In genomic region chr1:165579332-165579731, GRCm38 (mm10) we compare ENCODE assay signal across 10 mouse cellular contexts. TPM values are rescaled to one million over a fixed set of nuclear protein-coding genes. Genes with fewer than 3 reads are reported as not detected.
DNase-seq lines count a peak whose midpoint lies in the region; ATAC-seq and TF ChIP-seq lines count a peak whose summit lies in the region.
"Had no signal": no experiment of that assay in that cellular context is flagged by ENCODE, and none has a peak within 500 bp of the region (broad histone marks: within the 10 kb centered on the region; RNA-seq: fewer than 3 reads in every experiment).

No protein-coding gene starts in this region.

- DNase-seq in embryo, embryonic 10 days (ENCODE audit: low spot score): peak; percentile 35
- no peak for DNase-seq in embryo, embryonic 9.5 days (ENCODE audit: extremely low spot score)
- DNase-seq in lung, embryonic 14.5 days: peak; percentile 55
- no peak for DNase-seq in lung, postnatal 14 days
- DNase-seq in T-cell, adult 2 months (ENCODE audit: low spot score): peak; percentile 17
- no peak for DNase-seq in forebrain, embryonic 11.5 days (ENCODE audit: low spot score)
- DNase-seq in heart, adult 11 months: no peak

- TF ChIP-seq CTCF in lung, embryonic 14.5 days (IDR thresholded peaks at IDR 0.05; ENCODE audit: low read depth): peak; percentile 58

- H3K27me3 ChIP-seq in lung, embryonic 14.5 days (ENCODE audit: insufficient read depth, low read length): no peaks in the 10 kb centered on the region
- H3K27me3 ChIP-seq in forebrain, embryonic 11.5 days (ENCODE audit: control insufficient read depth, insufficient read depth, low read length): no peaks in the 10 kb centered on the region
- H3K27me3 ChIP-seq: neural tube, embryonic 12.5 days had no signal

- H3K9me3 ChIP-seq in lung, embryonic 14.5 days (ENCODE audit: low read depth, low read length): no peaks in the 10 kb centered on the region
- H3K9me3 ChIP-seq in forebrain, embryonic 11.5 days (ENCODE audit: control insufficient read depth, low read length): no peaks in the 10 kb centered on the region
- H3K9me3 ChIP-seq: neural tube, embryonic 12.5 days had no signal

- H3K36me3 ChIP-seq in lung, embryonic 14.5 days (ENCODE audit: insufficient read depth): no peaks in the 10 kb centered on the region
- H3K36me3 ChIP-seq in forebrain, embryonic 11.5 days (ENCODE audit: control insufficient read depth, insufficient read depth, low read length): no peaks in the 10 kb centered on the region
- H3K36me3 ChIP-seq: neural tube, embryonic 12.5 days had no signal

- ATAC-seq in lung, embryonic 14.5 days (ENCODE audit: insufficient read depth): no peak
- peak; percentile 47; the same call in 1 of the 2 replicates for ATAC-seq in megakaryocyte, adult 5-6 weeks (ENCODE audit: poor library complexity, severe bottlenecking)
- ATAC-seq in forebrain, embryonic 11.5 days (replicated peaks; ENCODE audit: low FRiP score): no peak
- ATAC-seq: inflammation-experienced regulatory T-cells, adult 6 months had no signal

- H3K4me1 ChIP-seq in lung, embryonic 14.5 days (ENCODE audit: insufficient read depth): no peaks in the 10 kb centered on the region
- no peaks in the 10 kb centered on the region for H3K4me1 ChIP-seq in forebrain, embryonic 11.5 days (replicated peaks; ENCODE audit: control insufficient read depth, insufficient read depth, low read length)
- H3K4me1 ChIP-seq: neural tube, embryonic 12.5 days had no signal

- H3K4me2 ChIP-seq in lung, embryonic 14.5 days: no peak overlapping the region
- H3K4me2 ChIP-seq in forebrain, embryonic 11.5 days (ENCODE audit: low read depth, low read length, severe bottlenecking): no peak overlapping the region
- H3K4me2 ChIP-seq: neural tube, embryonic 12.5 days had no signal

- H3K27ac ChIP-seq in lung, embryonic 14.5 days (ENCODE audit: low read depth): no peak overlapping the region
- no peak overlapping the region for H3K27ac ChIP-seq in forebrain, embryonic 11.5 days (ENCODE audit: low read depth, low read length)
- H3K27ac ChIP-seq: neural tube, embryonic 12.5 days had no signal

- 51% methylated on average over 5 of the region's 5 CpGs for WGBS in lung, embryonic 14.5 days
- 47% methylated on average over 5 of the region's 5 CpGs for WGBS in forebrain, embryonic 11.5 days

- no peak overlapping the region for H3K9ac ChIP-seq in lung, embryonic 14.5 days
- H3K9ac ChIP-seq in forebrain, embryonic 11.5 days (ENCODE audit: low read length): no peak overlapping the region
- H3K9ac ChIP-seq: neural tube, embryonic 12.5 days had no signal

- no peak overlapping the region for H3K4me3 ChIP-seq in lung, embryonic 14.5 days (ENCODE audit: low read depth, low read length)
- no peak overlapping the region for H3K4me3 ChIP-seq in forebrain, embryonic 11.5 days (ENCODE audit: low read depth, low read length)
- H3K4me3 ChIP-seq: neural tube, embryonic 12.5 days had no signal

RNA-seq across cellular contexts. Expression of gene Mpzl1, which starts 55.0 kb away (rescaled TPM):
- 208 and 220 TPM in 2 replicates for polyA plus RNA-seq in lung, embryonic 14.5 days (2014; fragmentation: Nextera tagmentation; extraction: Ambion mirVana)
- 1.3 and 2.1 TPM in 2 replicates for total RNA-seq in megakaryocyte, adult 5-6 weeks (2015)
- total RNA-seq in megakaryocyte, adult 5-6 weeks (2017): 0.22 and 3.1 TPM in 2 replicates
- polyA plus RNA-seq in forebrain, embryonic 11.5 days (2014; fragmentation: Nextera tagmentation; extraction: Ambion mirVana): 128 and 141 TPM in 2 replicates

Comparison
In these comparisons a context has a peak if more than half of its experiments do, and no peak if none do; other contexts are left out.
1. DNase-seq: peak in embryo, embryonic 10 days (single experiment), lung, embryonic 14.5 days (single experiment) and T-cell, adult 2 months (single experiment); none in embryo, embryonic 9.5 days (single experiment), lung, postnatal 14 days (single experiment), forebrain, embryonic 11.5 days (single experiment) and heart, adult 11 months (single experiment).